Mouse (Mus musculus) layer of hippocampus, postnatal 25 days (tissue): ENCODE measurements around the gene Pkib. TPM values are rescaled to one million over a fixed set of nuclear protein-coding genes. Genes with fewer than 3 reads are reported as not detected.
A peak's percentile ranks its signal among the peaks of the same experiment; 100 is the strongest.

ENCODE experiments used
- DNase-seq, 2 experiments: peaks; one replicate each; pipeline ENCODE4 v3.0.0; 2022; ENCODE audit warnings: mixed read lengths in 2 of 2, low spot score in 1 of 2; ENCODE audit errors: extremely low spot score in 1 of 2
- total RNA-seq, 2 experiments: library from RNA; stranded (reverse); gene quantifications; 2 replicates each; pipeline ENCODE4 v1.2.3; 2021

The Pkib gene
- 10 to 100 TPM in 1 of 2 experiments, 1 to 10 TPM in 1; 5.8 to 12.3 TPM for total RNA-seq

GRCm38 (mm10) chr10:57631896-57632867 is at the start of gene Pkib:
Gene Pkib (plus strand): TSS chr10:57631981.
- peak; percentile 48 to 52 for DNase-seq

GRCm38 (mm10) chr10:57583927-57584326 is 47.9 kb upstream of the Pkib start:
- DNase-seq: no peak

- no peak for DNase-seq
Measured at GRCm38 (mm10) chr10:57594266-57594665, 37.5 kb upstream of the Pkib start.

GRCm38 (mm10) chr10:57597172-57597571 is 34.6 kb upstream of the Pkib start:
- DNase-seq: no peak

- DNase-seq: no peak
Measured at GRCm38 (mm10) chr10:57602951-57603350, 28.8 kb upstream of the Pkib start.

GRCm38 (mm10) chr10:57623311-57623710 is 8.5 kb upstream of the Pkib start:
- DNase-seq: no peak

- DNase-seq: no peak
Measured at GRCm38 (mm10) chr10:57627773-57628172, 4.0 kb upstream of the Pkib start.

GRCm38 (mm10) chr10:57630557-57630956 is 1.2 kb upstream of the Pkib start:
- no peak for DNase-seq

- no peak for DNase-seq
Measured at GRCm38 (mm10) chr10:57632868-57633240, 1.1 kb downstream of the Pkib start.

- DNase-seq: no peak
Measured at GRCm38 (mm10) chr10:57636970-57637369, 5.2 kb downstream of the Pkib start.

GRCm38 (mm10) chr10:57638250-57638649 is 6.5 kb downstream of the Pkib start:
- no peak for DNase-seq

GRCm38 (mm10) chr10:57639540-57639939 is 7.8 kb downstream of the Pkib start:
- DNase-seq: no peak

GRCm38 (mm10) chr10:57653297-57653696 is 21.5 kb downstream of the Pkib start:
- DNase-seq: no peak

GRCm38 (mm10) chr10:57660505-57660904 is 28.7 kb downstream of the Pkib start:
- DNase-seq: no peak

- DNase-seq: no peak
Measured at GRCm38 (mm10) chr10:57663758-57664157, 32.0 kb downstream of the Pkib start.

GRCm38 (mm10) chr10:57664253-57664652 is 32.5 kb downstream of the Pkib start:
- DNase-seq: no peak

- no peak for DNase-seq
Measured at GRCm38 (mm10) chr10:57675740-57676139, 44.0 kb downstream of the Pkib start.

GRCm38 (mm10) chr10:57687999-57688398 is 56.2 kb downstream of the Pkib start:
- no peak for DNase-seq

GRCm38 (mm10) chr10:57690161-57690560 is 58.4 kb downstream of the Pkib start:
- DNase-seq: no peak

- no peak for DNase-seq
Measured at GRCm38 (mm10) chr10:57702246-57702645, 70.5 kb downstream of the Pkib start.

- no peak for DNase-seq
Measured at GRCm38 (mm10) chr10:57721035-57721434, 89.3 kb downstream of the Pkib start.

GRCm38 (mm10) chr10:57722363-57722762 is 90.6 kb downstream of the Pkib start:
- no peak for DNase-seq
